Mouse (Mus musculus): Measurements from ENCODE around the gene Bsg. TPM values are rescaled to one million over a fixed set of nuclear protein-coding genes. Genes with fewer than 3 reads are reported as not detected.
A peak's percentile ranks its signal among the peaks of the same experiment; 100 is the strongest.

Bsg gene
- total and polyA plus RNA-seq, 3 experiments = 318 to 700 (median 346) TPM

DNA sequence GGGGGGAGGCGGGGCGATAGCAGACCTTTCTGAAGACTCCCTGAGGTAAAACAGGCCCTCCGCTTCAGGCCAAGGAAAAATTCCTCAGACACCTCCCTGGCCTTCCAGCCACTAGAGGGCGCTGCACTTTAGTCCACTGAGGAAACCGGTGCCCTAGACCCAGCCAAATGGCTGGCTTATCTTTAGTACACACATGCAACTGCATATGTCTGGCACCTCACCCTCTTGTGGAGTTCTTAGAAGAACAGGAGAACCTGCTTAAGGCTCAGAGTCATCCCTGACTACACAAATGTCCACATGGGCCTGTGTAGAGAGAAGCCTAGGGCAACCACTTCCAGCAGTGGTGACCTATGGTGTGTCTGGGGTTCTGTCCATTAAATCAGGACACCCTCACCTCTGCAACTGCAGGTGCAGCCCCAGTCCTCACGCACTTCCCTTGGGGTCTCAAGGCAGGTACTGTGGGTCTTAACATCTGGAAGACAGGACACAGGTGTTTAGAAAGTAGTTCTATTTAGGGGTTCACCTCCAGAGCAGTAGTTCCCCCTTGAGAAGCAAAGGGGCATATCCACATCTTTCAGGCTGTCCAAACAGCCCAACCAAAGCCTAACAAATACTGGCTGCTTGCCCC lies 8.3 kb downstream of the Bsg start:
- Histone ChIP-seq H3K9me3 (replicated peaks; ENCODE audit: insufficient read depth, low read length) (no peaks in the 10 kb centered on the region), H3K4me3 (ENCODE audit: control insufficient read depth in 1 of 2, insufficient read depth in 1 of 2, low read depth in 2 of 2, low read length in 2 of 2) (no peak overlapping the region), H3K4me1 (ENCODE audit: control insufficient read depth in 1 of 2, insufficient read depth in 2 of 2, low read length in 2 of 2) (peaks cover 0 to 9% of the 10 kb centered on the region in 2 experiments; a peak in 2 of 4 replicates), H3K36me3 (ENCODE audit: control insufficient read depth in 1 of 2, insufficient read depth in 2 of 2, low read length in 2 of 2) (peaks cover 0 to 6% of the 10 kb centered on the region in 2 experiments; a peak in 2 of 4 replicates), H3K9ac (ENCODE audit: control insufficient read depth, low read depth, low read length, poor library complexity, severe bottlenecking) (no peak overlapping the region), H3K27me3 (ENCODE audit: control insufficient read depth in 1 of 2, insufficient read depth in 2 of 2, low read length in 2 of 2) (no peaks in the 10 kb centered on the region), H3K27ac (ENCODE audit: control insufficient read depth, low read depth, low read length) (0 out of 2 replicates have a peak overlapping the region, but pooled peaks have one; percentile 22), H3K79me2 (ENCODE audit: control insufficient read depth, insufficient read depth, low read length, poor library complexity) (peaks cover 8% of the 10 kb centered on the region)
- DNase-seq (ENCODE audit: low read depth, low spot score) = peak; percentile 93
- TF ChIP-seq JUND (IDR thresholded peaks at IDR 0.05; ENCODE audit: low read depth, low read length) = no peak
- TF ChIP-seq POLR2AphosphoS2 (IDR thresholded peaks at IDR 0.05; ENCODE audit: low read length) = peak; percentile 97
- TF ChIP-seq MYB (IDR thresholded peaks at IDR 0.05; ENCODE audit: low read depth, low read length) = no peak
- TF ChIP-seq ZKSCAN1 (IDR thresholded peaks at IDR 0.05; ENCODE audit: low read depth, low read length) = no peak
- no peak for TF ChIP-seq UBTF (IDR thresholded peaks at IDR 0.05; ENCODE audit: borderline replicate concordance, insufficient read depth, low read depth, low read length)
- TF ChIP-seq TBP (IDR thresholded peaks at IDR 0.05; ENCODE audit: low read depth, low read length) = no peak
- TF ChIP-seq E2F4 (IDR thresholded peaks at IDR 0.05; ENCODE audit: borderline replicate concordance, low read depth, low read length) = no peak
- TF ChIP-seq MAFK (IDR thresholded peaks at IDR 0.05; ENCODE audit: borderline replicate concordance, low read depth, low read length) = no peak
- peak; percentile 52; the same call in 1 of the 2 replicates for TF ChIP-seq BHLHE40 (IDR thresholded peaks at IDR 0.05; ENCODE audit: borderline replicate concordance, low read depth, low read length)
- no peak for TF ChIP-seq KAT2A (conservative IDR thresholded peaks at IDR 0.05; ENCODE audit: low read depth, low read length)
- peak; percentile 52; the same call in 1 of the 2 replicates for TF ChIP-seq ETS1 (IDR thresholded peaks at IDR 0.05; ENCODE audit: low read depth, low read length)
- peak; percentile 41 for TF ChIP-seq SMC3 (IDR thresholded peaks at IDR 0.05; ENCODE audit: low read depth, low read length)
- peak; percentile 86 for TF ChIP-seq TCF12 (IDR thresholded peaks at IDR 0.05; ENCODE audit: low read depth, low read length)
- no peak for TF ChIP-seq MEF2A (IDR thresholded peaks at IDR 0.05; ENCODE audit: extremely low read depth, insufficient replicate concordance, low read depth, low read length, poor library complexity, severe bottlenecking)
- TF ChIP-seq USF1 (IDR thresholded peaks at IDR 0.05; ENCODE audit: low read depth, low read length) = no peak
- peak; percentile 75 to 94 (median 84) for TF ChIP-seq CTCF (IDR thresholded peaks at IDR 0.05 in 2 of 3, conservative IDR thresholded peaks at IDR 0.05 in 1 of 3; ENCODE audit: control insufficient read depth in 1 of 3, insufficient read depth in 1 of 3, low read depth in 2 of 3, low read length in 3 of 3, poor library complexity in 1 of 3, severe bottlenecking in 1 of 3)
- peak; percentile 18 for TF ChIP-seq RAD21 (IDR thresholded peaks at IDR 0.05; ENCODE audit: low read depth, low read length)
- TF ChIP-seq MXI1 (IDR thresholded peaks at IDR 0.05; ENCODE audit: low read depth, low read length) = peak; percentile 71
- peak; percentile 68; the same call in 1 of the 2 replicates for TF ChIP-seq MYC (IDR thresholded peaks at IDR 0.05; ENCODE audit: low read depth, low read length)
- TF ChIP-seq SIN3A (IDR thresholded peaks at IDR 0.05; ENCODE audit: low read length) = no peak; the same call in 1 of the 2 replicates
- no peak for TF ChIP-seq ZNF384 (IDR thresholded peaks at IDR 0.05; ENCODE audit: low read depth, low read length)
- TF ChIP-seq HCFC1 (IDR thresholded peaks at IDR 0.05; ENCODE audit: low read depth, low read length) = peak; percentile 61; the same call in 1 of the 2 replicates
- peak in 1 of 2 experiments; percentile 70; a peak in 2 of 4 replicates for TF ChIP-seq EP300 (IDR thresholded peaks at IDR 0.05; ENCODE audit: low read depth in 1 of 2, low read length in 2 of 2)
- TF ChIP-seq NRF1 (IDR thresholded peaks at IDR 0.05; ENCODE audit: insufficient read depth, low read depth, low read length, poor library complexity, severe bottlenecking) = 0 out of 2 replicates have a peak, but pooled peaks have one; percentile 7
- TF ChIP-seq GABPA (IDR thresholded peaks at IDR 0.05; ENCODE audit: low read depth, low read length) = no peak
- TF ChIP-seq ZMIZ1 (IDR thresholded peaks at IDR 0.05; ENCODE audit: low read depth, low read length) = peak; percentile 77
- no peak for TF ChIP-seq ZC3H11A (IDR thresholded peaks at IDR 0.05; ENCODE audit: low read depth, low read length)
- TF ChIP-seq CHD1 (IDR thresholded peaks at IDR 0.05; ENCODE audit: low read depth, low read length) = no peak
- TF ChIP-seq RCOR1 (IDR thresholded peaks at IDR 0.05; ENCODE audit: low read depth, low read length) = no peak
- TF ChIP-seq NELFE (IDR thresholded peaks at IDR 0.05; ENCODE audit: low read depth, low read length) = no peak
- TF ChIP-seq CHD2 (IDR thresholded peaks at IDR 0.05; ENCODE audit: low read length) = 0 out of 2 replicates have a peak, but pooled peaks have one; percentile 21
- peak in 1 of 2 experiments; percentile 42; a peak in 2 of 4 replicates for TF ChIP-seq POLR2A (IDR thresholded peaks at IDR 0.05; ENCODE audit: control insufficient read depth in 1 of 2, insufficient read depth in 1 of 2, low read depth in 1 of 2, low read length in 2 of 2, poor library complexity in 1 of 2)
- TF ChIP-seq GATA1 (IDR thresholded peaks at IDR 0.05; ENCODE audit: low read depth, low read length) = peak; percentile 82
- no peak for TF ChIP-seq ELF1 (IDR thresholded peaks at IDR 0.05; ENCODE audit: low read depth, low read length)
- TF ChIP-seq MAZ (IDR thresholded peaks at IDR 0.05; ENCODE audit: low read depth, low read length) = no peak
- TF ChIP-seq POLR2AphosphoS5 (IDR thresholded peaks at IDR 0.05; ENCODE audit: borderline replicate concordance, low read depth, low read length) = 0 out of 2 replicates have a peak, but pooled peaks have one; percentile 20
